Mouse (Mus musculus): ENCODE data around the gene Extl2.

- no peak for TF ChIP-seq CTCF (IDR thresholded peaks at IDR 0.05; ENCODE audit: low read depth)
- TF ChIP-seq EP300 (IDR thresholded peaks at IDR 0.05; ENCODE audit: low read depth) = no peak
These were observed 69.5 kb downstream of the Extl2 start for GRCm38 (mm10) chr3:116076739-116077138.
